Mouse (Mus musculus): Measurements from ENCODE around the gene Urgcp.

The Urgcp gene

GRCm38 (mm10) chr11:5715179-5715578 is 47.0 kb downstream of the Urgcp start:
- in situ Hi-C loops (cut with MseI, MboI), result no loop called here

- in situ Hi-C loops (cut with MseI, MboI), result no loop called here
These were observed 54.4 kb downstream of the Urgcp start for GRCm38 (mm10) chr11:5707530-5708353.

GRCm38 (mm10) chr11:5706874-5707529 is 55.2 kb downstream of the Urgcp start:
- in situ Hi-C loops (cut with MseI, MboI), result no loop called here

GRCm38 (mm10) chr11:5705972-5706371 is 56.2 kb downstream of the Urgcp start:
- in situ Hi-C loops (cut with MseI, MboI), result no loop called here

GRCm38 (mm10) chr11:5703341-5703740 is 58.8 kb downstream of the Urgcp start:
- in situ Hi-C loops (cut with MseI, MboI), result no loop called here

GRCm38 (mm10) chr11:5702957-5703332 is 59.2 kb downstream of the Urgcp start:
- in situ Hi-C loops (cut with MseI, MboI), result no loop called here

- in situ Hi-C loops (cut with MseI, MboI), result no loop called here
These were observed 59.8 kb downstream of the Urgcp start for GRCm38 (mm10) chr11:5702271-5702956.

- in situ Hi-C loops (cut with MseI, MboI), result no loop called here
These were observed 60.4 kb downstream of the Urgcp start for GRCm38 (mm10) chr11:5701821-5702220.

GRCm38 (mm10) chr11:5701300-5701699 is 60.9 kb downstream of the Urgcp start:
- in situ Hi-C loops (cut with MseI, MboI), result no loop called here

GRCm38 (mm10) chr11:5700808-5701207 is 61.4 kb downstream of the Urgcp start:
- in situ Hi-C loops (cut with MseI, MboI), result no loop called here

GRCm38 (mm10) chr11:5691775-5692174 is 70.4 kb downstream of the Urgcp start:
- in situ Hi-C loops (cut with MseI, MboI), result loop anchor here in 1 of 2 experiments (5.0 kb wide), 1 partner anchor 209 kb away; no protein-coding TSS in a partner anchor

- in situ Hi-C loops (cut with MseI, MboI), result loop anchor here in 1 of 2 experiments (10.0 kb wide), 1 partner anchor 199 kb away; no protein-coding TSS in a partner anchor
These were observed 77.9 kb downstream of the Urgcp start for GRCm38 (mm10) chr11:5684283-5684682.

GRCm38 (mm10) chr11:5682541-5682940 is 79.6 kb downstream of the Urgcp start:
- in situ Hi-C loops (cut with MseI, MboI), result loop anchor here in 1 of 2 experiments (10.0 kb wide), 1 partner anchor 198 kb away; no protein-coding TSS in a partner anchor

Measured in mouse trophoblast stem cell (cell line).